Mouse (Mus musculus): Measurements from ENCODE around the gene Scgb1b20.
"Not testable (repeated sequence)": the region's sequence is repeated elsewhere in the genome, so short reads cannot be mapped to it uniquely, and the experiment has no call there.

Scgb1b20 gene

GRCm38 (mm10) chr7:33372934-33373333 lies at the start of gene Scgb1b20:
Scgb1b20 (plus strand) TSS chr7:33373234.
- DNase-seq (ENCODE audit: inconsistent age in 2 of 2, low spot score in 1 of 2), result not testable (repeated sequence)

GRCm38 (mm10) chr7:33366222-33366621 lies 6.8 kb upstream of the Scgb1b20 start, which contains the start of gene Scgb2b20:
Scgb2b20 (minus strand) TSS chr7:33366322.
- not testable (repeated sequence) for DNase-seq (ENCODE audit: inconsistent age in 2 of 2, low spot score in 1 of 2)

GRCm38 (mm10) chr7:33399749-33400148 lies 26.7 kb downstream of the Scgb1b20 start:
- not testable (repeated sequence) for DNase-seq (ENCODE audit: inconsistent age in 2 of 2, low spot score in 1 of 2)

- DNase-seq (ENCODE audit: inconsistent age in 2 of 2, low spot score in 1 of 2), result no peak
These were observed 28.6 kb downstream of the Scgb1b20 start for GRCm38 (mm10) chr7:33401650-33402049.

GRCm38 (mm10) chr7:33409681-33410080 lies 36.6 kb downstream of the Scgb1b20 start:
- DNase-seq (ENCODE audit: inconsistent age in 2 of 2, low spot score in 1 of 2), result not testable (repeated sequence)
